Mouse (Mus musculus): ENCODE measurements around the gene Cox6b2. TPM values are rescaled to one million over a fixed set of nuclear protein-coding genes. Genes with fewer than 3 reads are reported as not detected.
"Not testable (repeated sequence)": the region's sequence is repeated elsewhere in the genome, so short reads cannot be mapped to it uniquely, and the experiment has no call there.

Gene Cox6b2
- 71.2 and 71.4 TPM in 2 replicates for polyA plus RNA-seq (2015; fragmentation: Nextera tagmentation; extraction: Ambion mirVana)

DNA sequence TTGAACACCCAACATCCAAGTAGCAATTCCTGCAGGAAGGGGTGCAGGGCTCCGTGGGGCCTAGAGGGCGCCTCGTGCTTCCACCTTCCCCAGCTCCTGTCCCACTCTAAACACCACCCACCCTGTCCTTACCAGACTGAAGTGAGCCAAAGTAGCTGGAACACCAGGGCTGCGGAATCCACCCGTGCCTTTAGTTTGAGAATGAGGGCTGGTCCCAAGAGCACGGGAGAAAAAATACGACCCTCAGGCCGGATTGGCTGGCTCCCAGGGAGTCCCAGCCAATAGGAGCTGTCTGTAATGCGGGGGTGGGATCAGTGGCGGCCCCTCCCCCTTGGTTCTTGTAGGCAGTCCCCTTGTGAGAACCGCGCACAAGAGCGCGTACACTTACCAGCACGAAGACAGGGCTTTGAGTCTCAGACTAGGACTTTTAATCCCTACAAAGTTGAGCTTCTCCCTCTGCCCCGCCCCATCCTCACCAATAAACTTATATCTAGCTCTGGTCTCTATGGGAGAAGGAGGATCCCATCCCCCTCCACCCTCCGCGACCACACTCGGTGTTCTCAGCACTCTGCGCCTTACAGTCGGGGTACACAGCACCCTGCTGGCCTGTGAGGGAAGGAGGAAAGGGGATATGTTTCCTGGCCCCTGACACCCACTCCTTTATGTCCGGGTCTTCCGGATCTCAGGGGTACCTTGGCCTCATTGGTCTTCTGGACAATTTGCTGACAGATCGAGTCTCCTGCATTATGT, at the start of gene Cox6b2:
TSS of gene Cox6b2 (minus strand) at position 274 of the 750 bp plus-strand sequence.
- ATAC-seq (ENCODE audit: low FRiP score, low TSS enrichment) = peak; percentile 95
- H3K4me3 ChIP-seq (ENCODE audit: low read length) = peak within 1 kb of the TSS; percentile 58
- H3K4me2 ChIP-seq (replicated peaks; ENCODE audit: low read depth, low read length) = peak within 1 kb of the TSS; percentile 74
- H3K4me1 ChIP-seq (ENCODE audit: insufficient read depth, low read length) = peaks cover 19% of the 10 kb centered on the region
- H3K36me3 ChIP-seq (ENCODE audit: insufficient read depth, low read length) = peaks cover 6% of the 10 kb centered on the region; the same call in 1 of the 2 replicates
- no peaks in the 10 kb centered on the region for H3K27me3 ChIP-seq (ENCODE audit: insufficient read depth, low read length)
- peak within 1 kb of the TSS; percentile 66 for H3K9ac ChIP-seq (replicated peaks; ENCODE audit: low read length)
- H3K27ac ChIP-seq (ENCODE audit: low read length) = peak within 1 kb of the TSS; percentile 80
- no peaks in the 10 kb centered on the region for H3K9me3 ChIP-seq (ENCODE audit: low read length)
- WGBS = 3% methylated on average over 24 of the region's 24 CpGs

DNA sequence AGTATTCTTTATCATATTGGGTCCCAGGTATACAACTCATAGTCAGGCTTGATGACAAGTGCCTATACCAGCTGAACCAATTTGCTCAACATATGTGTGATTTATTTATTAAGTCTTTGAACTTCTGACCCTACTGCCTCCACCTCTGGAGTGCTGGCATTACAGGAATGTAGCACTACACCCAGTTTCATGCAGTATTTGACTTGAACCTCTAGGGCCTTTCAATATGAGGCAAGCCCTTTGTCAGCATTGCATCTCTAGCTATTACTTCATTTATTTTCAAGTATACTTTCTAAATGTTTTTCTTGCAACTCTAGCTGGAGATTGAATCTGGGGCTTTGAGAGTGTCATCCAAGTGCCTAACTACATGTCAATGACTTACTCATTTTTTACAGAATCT, 49.4 kb upstream of the Cox6b2 start:
- Histone ChIP-seq H3K27me3 (ENCODE audit: insufficient read depth, low read length) (no peaks in the 10 kb centered on the region), H3K4me3 (ENCODE audit: low read length) (no peak overlapping the region), H3K4me1 (ENCODE audit: insufficient read depth, low read length) (0 out of 2 replicates have a peak, but pooled peaks cover 3% of the 10 kb centered on the region), H3K9ac (replicated peaks; ENCODE audit: low read length) (no peak overlapping the region), H3K4me2 (replicated peaks; ENCODE audit: low read depth, low read length) (no peak overlapping the region), H3K27ac (ENCODE audit: low read length) (no peak overlapping the region), H3K36me3 (ENCODE audit: insufficient read depth, low read length) (peaks cover 29% of the 10 kb centered on the region), H3K9me3 (ENCODE audit: low read length) (no peaks in the 10 kb centered on the region)
- no peak for ATAC-seq (ENCODE audit: low FRiP score, low TSS enrichment)

DNA sequence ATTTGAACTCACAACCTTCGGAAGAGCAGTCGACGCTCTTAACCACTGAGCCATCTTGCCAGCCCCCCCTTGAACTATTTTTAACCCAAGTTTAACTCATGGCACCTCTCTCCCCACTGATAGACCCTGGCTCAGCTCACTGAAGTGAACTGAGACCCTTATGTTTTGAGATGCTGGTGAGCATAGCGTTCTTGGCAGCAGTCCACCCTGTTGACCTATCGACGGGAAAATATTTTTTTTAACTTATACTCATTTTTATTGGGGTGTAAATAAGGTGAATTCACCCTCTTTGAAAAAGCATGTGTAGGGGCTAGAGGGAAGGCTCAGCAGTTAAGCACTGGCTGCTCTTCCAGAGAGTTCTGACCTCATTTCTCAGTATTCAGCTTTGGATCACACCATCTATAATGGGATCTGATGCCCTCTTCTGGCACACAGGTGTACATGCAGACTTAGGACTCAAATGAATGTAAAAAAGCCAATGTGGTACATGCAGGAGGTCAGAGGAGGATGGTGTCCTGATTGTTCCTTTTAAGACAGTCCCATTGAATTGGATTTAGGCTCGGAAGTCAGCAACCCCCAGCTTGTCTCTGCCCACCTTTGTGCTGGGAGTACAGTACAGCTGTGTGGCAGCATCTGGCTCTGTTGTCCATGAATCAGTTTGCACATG, 43.0 kb upstream of the Cox6b2 start:
- Histone ChIP-seq H3K27me3 (ENCODE audit: insufficient read depth, low read length) (no peaks in the 10 kb centered on the region), H3K27ac (ENCODE audit: low read length) (no peak overlapping the region)
- no peak for ATAC-seq (ENCODE audit: low FRiP score, low TSS enrichment)

DNA sequence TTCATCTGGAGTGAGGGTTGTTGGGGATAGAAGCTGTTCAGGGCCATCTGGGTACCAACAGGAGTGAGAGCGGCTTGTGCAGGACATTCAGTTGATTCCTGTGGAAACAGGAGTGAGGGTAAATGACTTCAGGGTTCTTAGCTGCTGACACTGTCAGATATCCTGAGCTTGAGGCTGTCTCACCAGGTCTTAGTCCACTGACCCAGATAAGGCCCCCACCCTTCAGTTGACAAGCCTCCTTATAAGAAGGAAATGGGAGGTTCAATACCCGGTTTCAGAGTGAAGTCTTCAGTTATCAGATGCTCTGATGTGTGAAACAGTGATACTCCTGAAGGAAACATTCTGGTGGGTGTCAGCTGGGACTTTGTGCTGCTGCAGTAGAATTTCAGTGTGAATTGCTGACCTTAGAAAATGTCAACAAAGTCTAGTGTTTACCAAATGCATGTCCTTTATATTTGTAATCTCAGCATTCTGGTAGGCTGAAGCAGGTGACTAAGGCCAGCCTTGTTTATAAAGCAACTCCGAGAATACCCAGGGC, 41.8 kb upstream of the Cox6b2 start:
- Histone ChIP-seq H3K4me3 (ENCODE audit: low read length) (peak overlapping the region; percentile 76), H3K9me3 (ENCODE audit: low read length) (no peaks in the 10 kb centered on the region), H3K27me3 (ENCODE audit: insufficient read depth, low read length) (no peaks in the 10 kb centered on the region), H3K4me1 (ENCODE audit: insufficient read depth, low read length) (peaks cover 18% of the 10 kb centered on the region), H3K9ac (replicated peaks; ENCODE audit: low read length) (peak overlapping the region; percentile 89), H3K36me3 (ENCODE audit: insufficient read depth, low read length) (peaks cover 37% of the 10 kb centered on the region), H3K4me2 (replicated peaks; ENCODE audit: low read depth, low read length) (peak overlapping the region; percentile 72; the same call in 1 of the 2 replicates), H3K27ac (ENCODE audit: low read length) (no peak overlapping the region)
- WGBS = 84% methylated on average over 3 of the region's 3 CpGs
- ATAC-seq (ENCODE audit: low FRiP score, low TSS enrichment) = no peak

More for the DNA sequence above, 43.0 kb upstream of the Cox6b2 start:
- Histone ChIP-seq H3K9me3 (ENCODE audit: low read length) (no peaks in the 10 kb centered on the region), H3K4me2 (replicated peaks; ENCODE audit: low read depth, low read length) (no peak overlapping the region), H3K36me3 (ENCODE audit: insufficient read depth, low read length) (peaks cover 37% of the 10 kb centered on the region), H3K4me1 (ENCODE audit: insufficient read depth, low read length) (peaks cover 14% of the 10 kb centered on the region), H3K9ac (replicated peaks; ENCODE audit: low read length) (no peak overlapping the region), H3K4me3 (ENCODE audit: low read length) (0 out of 2 replicates have a peak overlapping the region, but pooled peaks have one; percentile 3)
- 68% methylated on average over 7 of the region's 7 CpGs for WGBS

DNA sequence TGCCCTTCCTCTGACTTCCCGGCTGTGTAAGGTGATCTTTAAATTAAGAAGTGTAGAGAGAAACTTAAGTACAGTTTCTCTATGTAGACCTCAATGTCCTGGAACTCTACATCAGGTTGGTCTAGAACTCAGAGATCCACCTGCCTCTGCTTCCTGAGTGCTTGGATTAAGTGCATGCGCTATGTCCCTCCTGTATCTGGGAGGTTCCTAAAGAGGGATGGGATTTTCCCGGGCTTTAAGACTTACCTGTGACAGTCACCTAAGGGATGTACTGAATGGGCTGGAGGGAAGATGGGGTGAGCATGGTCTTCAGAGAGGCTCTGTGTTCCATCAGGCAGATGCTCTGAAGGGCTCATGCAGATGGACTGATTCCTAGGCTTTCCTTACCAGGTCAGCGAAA, 40.8 kb upstream of the Cox6b2 start:
- peak overlapping the region; percentile 72 for H3K4me2 ChIP-seq (replicated peaks; ENCODE audit: low read depth, low read length)
- peak overlapping the region; percentile 89 for H3K9ac ChIP-seq (replicated peaks; ENCODE audit: low read length)
- H3K9me3 ChIP-seq (ENCODE audit: low read length) = no peaks in the 10 kb centered on the region
- peaks cover 22% of the 10 kb centered on the region for H3K4me1 ChIP-seq (ENCODE audit: insufficient read depth, low read length)
- H3K27ac ChIP-seq (ENCODE audit: low read length) = 0 out of 2 replicates have a peak overlapping the region, but pooled peaks have one; percentile 92
- H3K4me3 ChIP-seq (ENCODE audit: low read length) = peak overlapping the region; percentile 76
- ATAC-seq (ENCODE audit: low FRiP score, low TSS enrichment) = no peak
- H3K36me3 ChIP-seq (ENCODE audit: insufficient read depth, low read length) = peaks cover 37% of the 10 kb centered on the region
- 36% methylated on average over 4 of the region's 4 CpGs for WGBS
- H3K27me3 ChIP-seq (ENCODE audit: insufficient read depth, low read length) = no peaks in the 10 kb centered on the region

DNA sequence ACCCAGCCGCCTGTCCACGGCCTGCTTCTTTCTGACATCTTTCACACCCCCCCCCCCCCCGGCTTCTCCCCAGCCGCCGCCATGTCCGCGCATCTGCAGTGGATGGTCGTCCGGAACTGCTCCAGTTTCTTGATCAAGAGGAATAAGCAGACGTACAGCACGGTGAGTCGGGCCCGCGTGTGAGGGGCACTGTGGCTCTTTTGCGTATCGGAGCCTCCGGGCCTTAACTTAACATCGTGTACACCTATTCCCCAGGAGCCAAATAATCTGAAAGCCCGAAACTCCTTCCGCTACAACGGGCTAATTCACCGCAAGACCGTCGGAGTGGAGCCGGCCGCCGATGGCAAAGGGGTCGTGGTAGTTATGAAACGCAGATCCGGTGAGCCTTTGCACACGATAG, 40.4 kb upstream of the Cox6b2 start:
- Histone ChIP-seq H3K4me1 (ENCODE audit: insufficient read depth, low read length) (peaks cover 26% of the 10 kb centered on the region), H3K4me3 (ENCODE audit: low read length) (peak overlapping the region; percentile 76), H3K9ac (replicated peaks; ENCODE audit: low read length) (peak overlapping the region; percentile 89), H3K36me3 (ENCODE audit: insufficient read depth, low read length) (peaks cover 37% of the 10 kb centered on the region), H3K27ac (ENCODE audit: low read length) (peak overlapping the region; percentile 92), H3K4me2 (replicated peaks; ENCODE audit: low read depth, low read length) (peak overlapping the region; percentile 72)
- not testable (repeated sequence) for H3K27me3 ChIP-seq (ENCODE audit: insufficient read depth, low read length); ATAC-seq (ENCODE audit: low FRiP score, low TSS enrichment); H3K9me3 ChIP-seq (ENCODE audit: low read length)
- under 1% methylated on average over 31 of the region's 31 CpGs for WGBS

DNA sequence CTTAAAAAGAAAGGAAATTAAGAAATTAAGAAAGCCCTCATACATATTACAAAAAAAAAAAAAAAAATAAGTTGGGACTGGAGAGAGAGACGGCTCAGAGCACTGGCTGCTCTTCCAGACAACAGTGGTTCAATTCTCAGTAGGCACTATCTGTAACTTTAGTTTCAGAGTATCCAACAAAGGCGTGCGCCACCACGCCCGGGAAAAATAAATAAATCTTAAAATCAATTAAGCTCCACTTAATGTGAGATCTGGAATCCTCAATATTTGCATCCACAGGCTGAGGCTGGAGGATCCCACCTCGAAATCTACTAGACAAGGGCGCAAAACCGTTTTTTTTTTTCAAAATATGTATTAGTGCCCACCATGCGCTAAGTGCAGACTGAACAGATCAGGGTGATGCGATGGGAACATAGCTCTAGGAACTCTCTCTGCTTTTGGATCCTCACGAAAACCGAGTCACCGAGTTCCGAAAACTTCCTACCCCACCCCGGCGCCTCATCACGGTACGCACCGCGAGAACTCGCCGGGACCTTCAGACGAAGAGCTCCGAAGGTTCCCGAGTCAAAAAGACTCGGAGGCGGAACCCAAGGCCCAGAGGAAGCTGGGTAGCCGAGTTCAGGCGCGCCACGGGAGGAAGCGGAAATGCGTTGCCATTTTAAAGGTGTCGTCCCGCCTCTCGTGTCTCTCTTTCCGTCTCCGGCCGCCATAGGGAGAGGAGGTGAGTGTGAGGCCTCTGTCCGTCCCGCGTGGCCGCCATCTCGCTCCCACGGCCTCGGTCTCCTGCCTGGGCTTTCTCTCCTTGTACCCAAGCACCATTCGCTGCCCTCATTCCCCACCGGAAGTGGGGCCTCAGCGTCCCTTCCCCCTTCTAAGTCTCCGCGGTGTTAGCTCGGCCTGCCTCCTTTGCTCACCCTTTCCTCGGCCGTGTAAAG, 39.7 kb upstream of the Cox6b2 start, which contains the start of gene Rpl28:
TSS of gene Rpl28 (plus strand) at position 597 of the 935 bp plus-strand sequence.
- WGBS = 1% methylated on average over 54 of the region's 54 CpGs

DNA sequence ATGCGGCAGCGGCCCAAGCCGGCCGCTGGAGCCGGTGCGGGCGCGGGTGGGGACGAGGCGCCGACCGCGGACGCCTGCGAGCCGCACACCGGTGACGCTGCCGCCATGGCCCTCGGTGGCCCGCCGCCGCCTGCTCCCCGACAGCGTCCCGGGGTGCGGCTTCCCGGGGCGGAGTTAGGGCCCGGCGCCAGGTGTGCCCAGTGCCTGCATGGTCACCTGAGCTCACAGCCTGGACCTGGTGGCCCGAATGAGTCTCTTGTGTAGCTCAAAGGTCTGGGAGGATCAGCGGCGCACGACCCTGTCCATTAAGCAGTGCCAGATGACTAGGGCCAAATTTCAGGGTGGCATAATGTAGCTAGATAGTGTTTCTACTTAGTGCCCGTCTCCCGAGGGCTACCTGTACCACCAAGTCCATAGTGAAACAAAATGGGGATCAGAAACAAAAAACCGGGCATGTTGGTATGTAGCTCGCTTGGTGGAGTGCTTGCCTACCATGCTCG, 36.6 kb upstream of the Cox6b2 start, which contains the start of gene Tmem238:
TSS of gene Tmem238 (minus strand) at position 221 of the 500 bp plus-strand sequence.
- peak; percentile 37 for ATAC-seq (ENCODE audit: low FRiP score, low TSS enrichment)
- Histone ChIP-seq H3K4me3 (ENCODE audit: low read length) (peak within 1 kb of the TSS; percentile 66), H3K36me3 (ENCODE audit: insufficient read depth, low read length) (peaks cover 9% of the 10 kb centered on the region), H3K27ac (ENCODE audit: low read length) (peak within 1 kb of the TSS; percentile 82), H3K9me3 (ENCODE audit: low read length) (no peaks in the 10 kb centered on the region), H3K4me1 (ENCODE audit: insufficient read depth, low read length) (peaks cover 23% of the 10 kb centered on the region), H3K9ac (replicated peaks; ENCODE audit: low read length) (peak within 1 kb of the TSS; percentile 90), H3K4me2 (replicated peaks; ENCODE audit: low read depth, low read length) (peak within 1 kb of the TSS; percentile 93), H3K27me3 (ENCODE audit: insufficient read depth, low read length) (no peaks in the 10 kb centered on the region)
- WGBS = 6% methylated on average over 40 of the region's 40 CpGs

More for the DNA sequence above, 39.7 kb upstream of the Cox6b2 start, which contains the start of gene Rpl28:
- peak within 1 kb of the TSS; percentile 98 for H3K27ac ChIP-seq (ENCODE audit: low read length)
- H3K9me3 ChIP-seq (ENCODE audit: low read length) = no peaks in the 10 kb centered on the region
- H3K36me3 ChIP-seq (ENCODE audit: insufficient read depth, low read length) = peaks cover 35% of the 10 kb centered on the region
- H3K9ac ChIP-seq (replicated peaks; ENCODE audit: low read length) = peak within 1 kb of the TSS; percentile 89
- H3K4me2 ChIP-seq (replicated peaks; ENCODE audit: low read depth, low read length) = peak within 1 kb of the TSS; percentile 72
- ATAC-seq (ENCODE audit: low FRiP score, low TSS enrichment) = peak; percentile 85
- H3K4me1 ChIP-seq (ENCODE audit: insufficient read depth, low read length) = peaks cover 27% of the 10 kb centered on the region
- no peaks in the 10 kb centered on the region for H3K27me3 ChIP-seq (ENCODE audit: insufficient read depth, low read length)
- H3K4me3 ChIP-seq (ENCODE audit: low read length) = peak within 1 kb of the TSS; percentile 76
